Mouse (Mus musculus) olfactory bulb, adult 2 months (tissue): ENCODE results near the gene Trpc7. TPM values are rescaled to one million over a fixed set of nuclear protein-coding genes. Genes with fewer than 3 reads are reported as not detected.

Experiments used
- H3K27ac ChIP-seq: fragments of 200-500 bp; 2 replicates; pipeline ENCODE4 v1.5.1; 2012; ENCODE audit warnings: low read depth, low read length; ENCODE audit not compliant: insufficient read depth
- H3K4me1 ChIP-seq: fragments of 200-500 bp; 2 replicates; pipeline ENCODE4 v1.6.1; 2012; ENCODE audit warnings: low read length; ENCODE audit not compliant: control insufficient read depth, insufficient read depth
- H3K4me3 ChIP-seq: fragments of 200-500 bp; 2 replicates; pipeline ENCODE4 v1.5.1; 2012; ENCODE audit warnings: mild to moderate bottlenecking, low read depth, low read length, moderate library complexity; ENCODE audit not compliant: insufficient read depth
- CTCF ChIP-seq: fragments of 200-500 bp; IDR thresholded peaks from 2 replicates; pipeline ENCODE4 v1.5.1; 2012; ENCODE audit warnings: low read depth, mild to moderate bottlenecking, low read length, moderate library complexity; ENCODE audit not compliant: insufficient read depth
- POLR2A ChIP-seq: fragments of 200-500 bp; IDR thresholded peaks from 2 replicates; pipeline ENCODE4 v1.6.1; 2012; ENCODE audit warnings: mild to moderate bottlenecking, low read depth, low read length, moderate library complexity; ENCODE audit not compliant: insufficient read depth
- WGBS: fragments of 180-500 bp; shearing (Covaris S2); methylation state at CpG from one replicate; pipeline ENCODE4 v1.1.7; 2018; 5-methylcytosine and 5-hydroxymethylcytosine counted together
- polyA plus RNA-seq: library from polyadenylated mRNA; stranded (reverse); fragments of >200 nt; gene quantifications from 2 replicates; pipeline ENCODE4 v1.2.4, GENCODE M21; 2012; ENCODE audit warnings: low replicate concordance; ENCODE audit not compliant: missing spikeins, insufficient read depth, insufficient read length

Trpc7 gene
- polyA plus RNA-seq, 1 experiment = not detected

GRCm38 (mm10) chr13:56762446-56763229 is 133.2 kb downstream of the Trpc7 start:
- Histone ChIP-seq H3K27ac (no peak overlapping the region), H3K4me1 (peaks cover 57% of the 10 kb centered on the region), H3K4me3 (no peak overlapping the region)
- TF ChIP-seq POLR2A (no peak), CTCF (no peak)
- 38% methylated on average over 13 of the region's 13 CpGs for WGBS

DNA sequence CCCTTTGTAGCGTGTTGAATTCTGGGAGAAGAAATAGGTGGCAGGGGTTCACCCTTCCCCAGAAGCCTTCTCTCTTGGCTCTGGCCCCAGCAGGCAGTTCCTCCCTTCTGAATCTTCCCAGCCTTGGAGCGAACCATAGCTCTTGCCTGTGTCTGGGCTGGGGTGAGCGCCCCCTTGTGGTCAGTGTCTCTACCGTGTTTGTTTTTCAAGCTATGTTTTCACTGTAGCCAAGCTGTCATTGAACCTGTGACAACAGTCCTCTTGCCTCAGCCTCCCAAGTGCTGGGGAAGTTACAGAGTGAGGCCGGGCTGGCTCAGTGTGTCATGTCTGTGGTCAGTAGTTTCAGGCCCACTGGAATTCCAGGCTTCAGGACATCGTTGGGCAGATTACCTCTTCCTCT is 137.3 kb downstream of the Trpc7 start:
- 42% methylated on average over 6 of the region's 6 CpGs for WGBS
- peak; percentile 73 for TF ChIP-seq CTCF
- no peak for TF ChIP-seq POLR2A
- no peak overlapping the region for H3K4me3 ChIP-seq
- H3K27ac ChIP-seq = 0 out of 2 replicates have a peak overlapping the region, but pooled peaks have one; percentile 73
- peaks cover 55% of the 10 kb centered on the region for H3K4me1 ChIP-seq

DNA sequence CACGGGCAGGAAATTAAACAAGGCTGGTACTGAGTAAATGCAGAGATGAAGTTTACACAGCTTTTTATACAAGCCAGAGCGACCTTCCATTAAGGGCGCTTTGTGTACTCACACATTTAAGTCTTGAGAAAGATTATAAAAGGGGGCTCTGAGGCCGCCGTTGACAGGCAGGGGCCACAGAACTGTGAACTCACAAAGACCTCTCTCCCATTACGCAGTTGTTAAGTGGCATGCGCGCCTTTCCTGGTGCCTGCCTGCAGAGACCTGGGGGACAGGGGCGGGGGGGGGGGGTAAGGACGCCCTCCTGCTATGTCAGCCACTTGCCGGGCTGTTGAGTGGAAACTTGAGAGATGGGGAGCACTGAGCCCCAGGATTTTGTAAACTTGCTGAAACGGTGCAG is 138.6 kb downstream of the Trpc7 start:
- TF ChIP-seq POLR2A (no peak), CTCF (no peak)
- WGBS = 59% methylated on average over 12 of the region's 12 CpGs
- Histone ChIP-seq H3K27ac (no peak overlapping the region), H3K4me3 (no peak overlapping the region), H3K4me1 (peaks cover 53% of the 10 kb centered on the region)

DNA sequence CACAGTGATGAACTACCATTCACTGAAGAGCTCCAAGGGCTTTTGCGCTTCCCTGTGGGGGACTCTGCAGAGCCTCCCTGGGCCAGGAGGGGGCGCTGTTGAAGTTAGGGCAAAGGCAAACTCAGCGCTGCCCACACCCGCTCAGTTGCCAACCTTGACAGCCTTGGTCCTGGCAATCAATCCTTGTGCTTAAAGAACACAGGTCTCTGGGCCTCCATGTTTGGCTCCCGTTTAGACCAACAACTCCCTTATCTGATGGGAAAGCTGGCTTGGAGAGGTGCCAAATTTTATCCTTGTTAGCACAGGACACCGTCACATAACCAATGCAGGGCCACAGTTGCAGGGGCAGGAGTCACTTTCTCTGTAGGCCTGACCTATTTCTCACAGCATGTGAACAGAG is 139.9 kb downstream of the Trpc7 start:
- Histone ChIP-seq H3K4me1 (peaks cover 57% of the 10 kb centered on the region), H3K27ac (no peak overlapping the region), H3K4me3 (no peak overlapping the region)
- 77% methylated on average over 6 of the region's 6 CpGs for WGBS
- TF ChIP-seq CTCF = peak; percentile 27; the same call in 1 of the 2 replicates
- TF ChIP-seq POLR2A = no peak

DNA sequence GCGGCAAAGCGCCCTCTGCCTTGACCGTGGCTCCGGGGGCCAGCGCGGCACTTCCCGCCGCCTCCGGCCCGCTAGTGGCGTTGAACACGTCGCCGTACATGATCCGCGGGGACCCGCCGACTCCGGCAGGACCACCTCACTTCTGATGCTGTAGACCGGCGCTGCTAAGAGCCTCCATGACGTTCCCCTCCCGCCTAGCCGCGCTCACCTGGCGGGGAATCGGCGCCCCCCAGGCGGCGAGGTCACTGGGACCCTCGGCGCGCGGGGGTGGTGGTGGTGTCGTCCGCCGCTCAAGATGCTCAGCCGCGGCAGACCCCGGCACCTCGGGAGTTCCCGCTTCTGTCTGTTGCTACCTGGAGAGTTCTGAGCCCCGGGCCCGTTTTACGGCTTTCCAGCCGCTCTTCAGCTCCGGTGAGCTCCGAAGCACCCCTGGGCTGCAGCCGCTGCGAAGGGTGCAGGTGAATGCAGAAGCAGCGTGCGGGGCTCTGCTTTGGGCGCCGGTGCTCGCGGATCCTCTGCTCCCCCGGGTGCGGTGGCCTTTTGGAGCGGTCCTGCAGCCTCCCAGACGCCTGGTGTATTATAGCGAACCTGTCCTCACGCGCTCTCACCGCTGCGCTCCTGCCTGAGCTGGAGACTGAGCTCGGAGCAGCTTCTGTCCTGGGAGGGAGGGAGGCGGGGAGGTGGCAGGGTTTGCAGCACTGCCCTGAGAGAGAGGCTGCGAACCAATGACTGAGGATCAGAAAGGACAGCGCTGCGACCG is 142.4 kb downstream of the Trpc7 start, which contains the start of gene Gm45623:
Gene Gm45623 (minus strand): TSS at position 636 of the 760 bp plus-strand sequence.
- Histone ChIP-seq H3K4me1 (peaks cover 39% of the 10 kb centered on the region), H3K4me3 (peak within 1 kb of the TSS; percentile 50), H3K27ac (peak within 1 kb of the TSS; percentile 40)
- WGBS = 3% methylated on average over 62 of the region's 71 CpGs
- TF ChIP-seq POLR2A = no peak
- peak; percentile 17; the same call in 1 of the 2 replicates for TF ChIP-seq CTCF

DNA sequence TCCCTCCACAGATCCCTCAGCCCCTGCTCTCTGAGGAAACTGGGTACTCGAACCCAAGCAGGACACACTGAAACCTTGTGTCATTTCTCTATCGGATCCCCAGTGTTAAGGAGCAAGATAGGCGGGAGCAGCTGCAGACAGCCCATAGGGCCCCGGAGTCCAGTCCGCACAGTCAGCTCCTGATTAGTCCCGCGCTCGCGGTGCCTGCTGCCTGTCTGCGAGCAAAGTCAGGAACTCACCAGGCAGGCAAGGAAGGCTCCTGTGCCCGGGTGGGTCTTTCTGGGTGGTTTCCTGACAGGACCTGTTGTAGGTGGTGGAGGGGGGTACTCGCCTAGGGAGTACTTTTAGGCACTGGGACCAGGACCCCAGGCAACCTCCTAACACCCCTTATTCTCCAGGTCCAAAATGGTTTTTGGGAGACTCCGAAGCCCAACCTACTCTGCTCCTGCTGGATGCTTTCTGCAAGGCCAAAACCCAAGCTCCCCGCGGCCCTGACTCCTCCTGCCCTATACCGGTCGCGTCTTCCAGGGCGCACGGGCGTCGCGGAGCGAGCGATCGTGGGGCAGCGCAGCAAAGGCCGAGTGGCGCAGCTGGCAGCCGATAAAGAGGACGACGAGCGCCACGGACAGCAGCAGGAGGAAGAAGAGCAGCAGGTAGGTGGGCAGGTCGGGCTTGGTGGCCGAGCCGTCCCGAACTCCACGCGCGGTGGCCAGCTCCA is 143.2 kb downstream of the Trpc7 start:
- peaks cover 36% of the 10 kb centered on the region for H3K4me1 ChIP-seq
- H3K27ac ChIP-seq = peak overlapping the region; percentile 40
- TF ChIP-seq POLR2A = no peak
- TF ChIP-seq CTCF = no peak
- 5% methylated on average over 41 of the region's 41 CpGs for WGBS
- H3K4me3 ChIP-seq = peak overlapping the region; percentile 50

DNA sequence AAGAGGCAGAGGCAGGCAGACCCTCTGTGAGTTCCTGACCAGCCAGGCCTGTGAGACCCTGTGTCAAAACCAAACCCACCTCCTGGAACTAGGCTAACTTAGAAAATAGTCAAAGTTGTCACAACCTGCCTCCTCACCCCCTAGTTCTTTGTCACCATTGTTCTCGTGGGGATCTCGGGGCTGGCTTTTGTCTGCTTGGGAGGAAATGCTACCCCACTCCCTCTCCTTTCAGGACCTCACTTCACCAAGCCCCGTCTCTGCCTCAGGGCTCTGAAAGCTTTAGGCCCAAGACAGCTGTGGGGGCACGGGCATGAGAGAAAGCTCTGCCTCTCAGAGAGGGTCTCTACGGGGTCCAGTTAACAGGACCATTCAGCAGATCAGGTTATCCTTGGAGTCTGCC is 144.0 kb downstream of the Trpc7 start:
- WGBS = 44% methylated on average over 5 of the region's 5 CpGs
- Histone ChIP-seq H3K4me1 (peaks cover 36% of the 10 kb centered on the region), H3K4me3 (peak overlapping the region; percentile 50), H3K27ac (no peak overlapping the region; the same call in 1 of the 2 replicates)
- TF ChIP-seq POLR2A (no peak), CTCF (no peak)

DNA sequence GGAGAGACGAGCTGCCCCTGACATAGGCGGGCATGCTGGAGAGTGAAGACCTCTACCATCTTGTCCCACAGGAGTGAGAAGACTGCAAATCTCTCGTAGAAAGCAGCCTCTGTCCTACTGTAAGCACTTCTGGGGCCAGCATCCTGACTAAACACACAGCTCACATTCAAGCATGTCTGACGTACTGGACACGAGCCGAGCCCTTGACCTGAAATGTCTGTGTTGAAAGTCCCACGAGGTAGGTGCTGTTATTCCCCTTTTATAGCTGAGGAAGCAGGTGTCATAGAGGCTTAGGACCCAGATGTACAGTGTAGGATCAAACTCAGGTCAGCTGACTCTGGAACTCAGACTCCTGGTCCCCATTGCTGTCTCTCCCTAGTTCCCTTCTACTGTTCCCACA is 146.4 kb downstream of the Trpc7 start:
- WGBS = 93% methylated on average over 7 of the region's 7 CpGs
- TF ChIP-seq CTCF (no peak), POLR2A (no peak)
- H3K4me3 ChIP-seq = no peak overlapping the region
- peaks cover 20% of the 10 kb centered on the region; the same call in 1 of the 2 replicates for H3K4me1 ChIP-seq
- no peak overlapping the region for H3K27ac ChIP-seq

- 78% methylated on average over 8 of the region's 8 CpGs for WGBS
- no peak overlapping the region for H3K4me3 ChIP-seq
- TF ChIP-seq POLR2A = no peak
- no peak for TF ChIP-seq CTCF
- H3K4me1 ChIP-seq = 0 out of 2 replicates have a peak, but pooled peaks cover 10% of the 10 kb centered on the region
- H3K27ac ChIP-seq = no peak overlapping the region
Measured at GRCm38 (mm10) chr13:56747554-56747953, 148.2 kb downstream of the Trpc7 start.
